Mouse (Mus musculus) ES-Bruce4 (cell line): ENCODE results near the gene Ttc39d.

Source experiments
- CTCF ChIP-seq: IDR thresholded peaks from one replicate; pipeline ENCODE4 v1.8.1; 2011; ENCODE audit warnings: low read depth, low read length
- EP300 ChIP-seq: IDR thresholded peaks from 2 replicates; pipeline ENCODE4 v1.6.1; 2011; ENCODE audit warnings: low read depth, low read length; ENCODE audit not compliant: insufficient read depth
- POLR2A ChIP-seq: IDR thresholded peaks from one replicate; pipeline ENCODE4 v1.8.1; 2011; ENCODE audit warnings: low read length; ENCODE audit not compliant: insufficient read depth

GRCm38 (mm10) chr17:80243116-80243515 lies 35.9 kb downstream of the Ttc39d start:
- TF ChIP-seq CTCF, result no peak
- no peak for TF ChIP-seq POLR2A
- no peak for TF ChIP-seq EP300
